Mouse (Mus musculus) left cerebral cortex, postnatal 14 days (tissue): Measurements from ENCODE around the gene Tgm1. TPM values are rescaled to one million over a fixed set of nuclear protein-coding genes. Genes with fewer than 3 reads are reported as not detected.
A peak's percentile ranks its signal among the peaks of the same experiment; 100 is the strongest.

Source experiments
- DNase-seq, 2 experiments: peaks; one replicate each; pipeline ENCODE4 v3.0.0; 2021 to 2022; ENCODE audit warnings: low spot score in 2 of 2, mixed read lengths in 1 of 2
- intact Hi-C: fragments of 180-260 bp; cut with DNase I; formaldehyde crosslinking; loops from one replicate; pipeline ENCODE4 v1.15.1; 2025
- total RNA-seq, 2 experiments: library from RNA; stranded (reverse); gene quantifications; 2 replicates each; pipeline ENCODE4 v1.2.3; 2021

The Tgm1 gene
- total RNA-seq, 2 experiments from 2014 or later: 0.25 TPM; not detected in 1

GRCm38 (mm10) chr14:55727889-55728685 is 14.4 kb upstream of the Tgm1 start:
- no peak for DNase-seq
- intact Hi-C loops: no loop called here

DNA sequence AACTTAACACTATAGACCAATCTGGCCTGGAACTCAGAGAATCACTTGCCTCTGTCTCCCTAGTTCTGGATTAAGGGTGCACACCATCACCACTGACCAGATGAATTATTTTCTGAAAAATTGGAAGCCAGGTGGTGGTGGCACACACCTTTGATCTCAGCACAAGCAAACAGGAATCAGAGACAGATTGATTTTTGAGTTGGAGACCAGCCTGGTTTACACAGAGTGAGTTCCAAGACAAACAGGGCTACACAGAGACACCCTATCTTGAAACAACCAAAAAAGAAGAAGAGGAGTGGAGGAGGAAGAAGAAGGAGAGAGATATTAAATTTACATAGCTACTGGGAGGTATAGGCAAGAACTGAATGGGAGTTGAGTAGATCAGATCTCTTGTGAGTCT is 12.5 kb upstream of the Tgm1 start:
- intact Hi-C loops: no loop called here
- DNase-seq: no peak

GRCm38 (mm10) chr14:55724411-55724871 is 10.7 kb upstream of the Tgm1 start:
- no peak for DNase-seq
- intact Hi-C loops: no loop called here

DNA sequence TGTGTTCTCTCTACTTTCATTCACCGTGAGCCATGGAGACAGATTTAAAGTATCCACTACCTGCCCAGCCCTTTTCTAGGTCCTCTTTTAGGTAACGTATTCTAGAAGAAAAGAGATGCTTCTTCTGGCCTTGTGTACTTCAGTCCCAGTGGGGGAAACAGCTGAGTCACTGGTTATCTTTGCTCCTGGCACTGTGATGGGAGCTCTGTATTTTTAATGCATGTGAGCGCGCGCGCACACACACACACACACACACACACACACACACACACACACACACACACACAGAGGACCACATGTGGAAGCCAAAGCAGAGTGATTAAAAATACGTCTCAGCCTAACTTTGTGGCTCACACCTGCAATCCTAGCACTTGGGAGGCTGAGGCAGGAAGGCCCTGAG is 9.7 kb upstream of the Tgm1 start:
- DNase-seq: no peak
- intact Hi-C loops: no loop called here

- no peak for DNase-seq
- intact Hi-C loops: no loop called here
These were observed 8.8 kb upstream of the Tgm1 start for GRCm38 (mm10) chr14:55722438-55722945.

DNA sequence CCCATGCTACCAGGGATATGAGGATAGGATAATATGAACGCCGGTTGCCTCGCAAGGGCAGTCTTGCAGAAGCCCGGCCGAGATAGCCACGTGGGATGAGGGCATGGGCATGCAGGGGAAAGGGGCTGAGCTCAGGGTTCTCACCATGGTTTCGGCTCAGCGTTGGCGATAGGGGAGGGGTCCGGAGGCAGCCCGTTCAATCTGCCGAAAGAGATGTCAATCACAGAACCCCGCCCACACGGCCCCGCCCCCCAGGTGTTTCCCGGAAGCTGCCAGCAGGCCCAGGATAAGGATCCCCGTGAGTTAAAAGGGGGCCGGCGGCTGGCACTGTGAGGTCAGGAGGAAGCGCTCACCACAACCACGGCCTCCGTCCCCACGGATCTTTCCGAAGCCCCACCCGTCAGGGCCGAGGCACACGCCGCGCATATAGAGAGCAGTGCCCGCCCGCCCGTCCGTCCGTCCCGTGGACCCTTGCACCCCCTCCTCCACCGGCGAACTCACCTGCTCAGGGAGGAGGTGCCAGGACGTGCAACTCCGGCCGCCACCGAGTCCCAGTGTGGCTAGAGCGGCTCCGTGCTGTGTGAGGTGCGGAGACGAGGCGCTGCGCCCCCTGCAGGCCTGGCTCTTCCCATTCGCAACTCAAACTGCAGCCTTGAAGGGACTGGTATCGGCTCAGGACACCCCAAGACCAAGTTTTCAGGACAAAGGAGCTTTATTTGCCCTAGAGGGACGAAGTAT is 8.1 kb upstream of the Tgm1 start, which contains the start of gene Rabggta:
Rabggta (minus strand) TSS at position 564 of the 738 bp plus-strand sequence.
- DNase-seq: peak; percentile 94
- intact Hi-C loops: no loop called here

GRCm38 (mm10) chr14:55721076-55721475 is 7.3 kb upstream of the Tgm1 start:
- DNase-seq: no peak
- intact Hi-C loops: no loop called here

DNA sequence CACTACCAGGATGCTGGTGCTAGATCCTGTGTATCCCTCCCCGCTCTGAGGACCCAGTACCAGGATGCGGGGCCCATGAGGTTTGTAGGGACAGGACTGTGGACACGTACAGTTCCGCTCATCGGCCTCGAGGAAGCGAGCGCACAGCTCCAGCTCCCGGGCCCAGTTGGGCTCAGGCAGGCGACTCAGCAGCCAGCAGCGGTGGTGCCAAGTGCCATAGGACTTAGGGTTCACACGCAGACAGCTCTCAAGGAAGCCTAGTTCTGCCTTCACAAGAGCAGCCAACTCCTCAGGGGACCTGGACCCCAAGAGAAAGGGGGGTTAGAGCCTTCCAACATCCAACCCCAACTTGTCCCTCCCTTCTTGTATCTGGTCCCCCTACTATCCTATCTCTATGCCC is 6.9 kb upstream of the Tgm1 start:
- DNase-seq: no peak
- intact Hi-C loops: no loop called here

GRCm38 (mm10) chr14:55719737-55720136 is 6.0 kb upstream of the Tgm1 start:
- intact Hi-C loops: no loop called here
- no peak for DNase-seq

DNA sequence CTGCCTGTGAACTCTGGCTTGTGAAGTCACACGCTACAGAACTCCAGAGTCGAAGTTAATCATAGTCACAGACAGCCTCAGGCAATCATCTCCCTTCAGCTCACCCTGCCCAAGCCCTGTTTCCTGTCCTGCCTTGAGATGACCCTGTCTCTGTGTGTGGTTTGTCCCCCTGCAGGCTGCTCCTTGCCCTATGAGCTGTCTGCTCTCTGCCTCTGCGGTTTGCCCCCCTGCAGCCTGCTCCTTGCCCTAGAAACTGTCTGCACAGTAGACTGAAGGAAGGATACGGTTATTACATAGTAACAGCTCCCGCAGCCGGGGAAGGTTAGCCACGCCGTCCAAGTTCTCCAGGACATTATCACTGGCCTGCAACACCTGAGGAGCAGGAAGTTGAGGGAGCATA is 3.2 kb upstream of the Tgm1 start:
- no peak for DNase-seq
- intact Hi-C loops: no loop called here

- DNase-seq: no peak
- intact Hi-C loops: no loop called here
These were observed 2.5 kb upstream of the Tgm1 start for GRCm38 (mm10) chr14:55716271-55716670.

DNA sequence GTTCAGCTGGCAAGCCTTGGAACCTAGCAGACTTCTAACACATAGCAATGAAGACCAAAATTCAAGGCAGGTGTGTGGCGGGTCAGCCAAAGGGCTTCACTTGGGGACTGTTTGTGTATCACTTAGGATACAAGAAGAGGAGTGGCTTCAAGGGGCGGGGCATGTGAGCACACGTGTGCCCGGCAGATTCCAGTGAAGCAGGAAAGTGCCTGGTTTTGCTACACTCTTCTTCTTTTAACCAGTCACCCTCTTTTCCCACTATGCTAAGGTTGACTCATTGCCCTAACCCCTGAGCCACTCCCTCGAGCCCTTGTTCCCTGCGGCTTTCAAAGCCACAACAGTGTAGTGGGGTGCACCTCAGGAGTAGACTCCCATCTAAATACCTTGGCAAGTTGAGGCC is 1.2 kb upstream of the Tgm1 start:
- DNase-seq: no peak
- intact Hi-C loops: no loop called here

- intact Hi-C loops: no loop called here
- DNase-seq: no peak
These were observed 558 bp downstream of the Tgm1 start for GRCm38 (mm10) chr14:55713007-55713728.

GRCm38 (mm10) chr14:55711786-55712185 is 1.9 kb downstream of the Tgm1 start:
- DNase-seq: no peak
- intact Hi-C loops: no loop called here

DNA sequence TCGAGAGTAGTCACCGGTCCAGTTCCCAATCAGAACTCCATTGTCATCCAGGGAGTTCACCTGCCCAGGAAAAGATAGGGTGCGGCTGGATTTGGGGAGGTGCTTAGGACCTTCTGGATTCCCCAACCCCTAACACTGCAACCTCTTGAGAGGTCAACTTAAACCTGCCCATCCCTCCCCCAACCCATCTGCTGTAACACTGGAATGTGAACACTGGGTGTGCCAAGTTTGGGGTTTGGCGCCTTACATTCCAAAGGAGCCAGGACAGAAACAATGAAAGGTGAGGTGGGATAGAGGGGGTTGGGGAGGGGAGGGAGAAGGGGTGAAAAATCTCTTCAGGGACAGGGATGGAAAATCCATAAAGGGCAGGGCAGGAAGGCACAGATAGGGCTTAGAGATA is 4.2 kb downstream of the Tgm1 start:
- intact Hi-C loops: no loop called here

DNA sequence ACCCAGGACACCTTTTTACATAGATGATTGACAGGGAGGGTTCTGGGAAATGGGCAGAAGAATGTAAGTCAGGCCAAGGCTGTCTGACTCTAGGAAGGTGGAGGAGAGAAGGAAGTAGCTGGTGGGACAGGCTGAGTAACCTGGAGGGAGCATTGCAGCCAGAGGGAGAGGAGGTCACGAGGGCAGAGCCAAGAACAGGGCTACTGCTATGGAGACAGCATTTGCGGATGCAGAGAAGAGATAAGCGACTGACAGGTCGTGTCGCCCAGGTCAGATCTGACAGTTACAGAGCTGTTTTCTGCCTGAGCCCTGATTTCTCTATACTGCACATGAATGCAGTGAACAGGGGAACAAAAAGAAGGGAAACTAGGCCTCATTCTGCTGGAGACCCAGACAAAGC is 6.3 kb downstream of the Tgm1 start:
- DNase-seq: no peak
- intact Hi-C loops: no loop called here

More for the DNA sequence above, 4.2 kb downstream of the Tgm1 start:
- no peak for DNase-seq

DNA sequence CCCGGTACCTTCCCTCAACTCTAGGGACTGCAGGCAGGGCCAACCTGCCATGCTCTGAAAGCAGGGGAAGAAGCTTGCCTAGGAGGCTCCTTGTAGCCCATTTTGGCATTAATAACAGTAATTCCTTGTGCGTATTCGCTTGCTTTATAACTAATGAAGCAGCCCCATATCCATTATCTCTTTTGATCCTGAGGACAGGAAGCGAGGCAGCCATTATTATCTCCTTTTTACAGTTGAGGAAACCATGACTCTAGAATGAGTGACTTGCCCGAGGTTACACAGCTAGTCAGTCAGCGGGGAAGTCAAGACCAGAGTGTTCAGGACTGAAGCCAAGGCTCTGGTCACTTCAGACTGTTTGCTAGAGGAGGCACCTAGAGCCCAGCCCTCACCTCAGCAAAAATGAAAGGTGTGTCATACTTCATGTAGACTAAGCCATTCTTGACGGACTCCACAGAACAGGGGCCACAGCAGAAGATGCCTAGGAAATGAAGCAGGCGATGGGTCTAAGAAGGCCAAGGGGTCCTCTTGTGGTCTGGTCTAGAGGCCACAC is 7.6 kb downstream of the Tgm1 start:
- no peak for DNase-seq
- intact Hi-C loops: no loop called here

DNA sequence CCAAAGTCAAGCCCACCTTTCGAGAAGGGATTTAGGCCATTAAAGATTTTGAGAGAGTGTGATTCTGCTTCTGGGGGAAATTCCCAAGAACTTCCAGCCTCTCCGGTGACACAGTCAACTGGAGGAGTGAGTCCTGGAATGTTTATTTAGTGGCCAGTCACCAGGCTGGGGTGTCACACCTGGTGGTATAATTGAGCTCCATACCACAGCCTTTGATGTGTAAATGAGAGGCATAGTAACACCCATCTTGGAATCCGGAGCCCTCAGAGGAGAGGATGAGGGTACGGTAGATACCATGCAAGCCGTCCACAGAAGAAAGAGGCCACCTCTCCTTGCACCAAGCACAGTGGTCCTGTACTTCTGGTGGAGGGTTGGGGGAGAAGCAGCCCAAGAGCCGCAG is 11.0 kb downstream of the Tgm1 start:
- DNase-seq: no peak
- intact Hi-C loops: no loop called here

GRCm38 (mm10) chr14:55701131-55701530 is 12.6 kb downstream of the Tgm1 start:
- intact Hi-C loops: no loop called here
- DNase-seq: no peak

DNA sequence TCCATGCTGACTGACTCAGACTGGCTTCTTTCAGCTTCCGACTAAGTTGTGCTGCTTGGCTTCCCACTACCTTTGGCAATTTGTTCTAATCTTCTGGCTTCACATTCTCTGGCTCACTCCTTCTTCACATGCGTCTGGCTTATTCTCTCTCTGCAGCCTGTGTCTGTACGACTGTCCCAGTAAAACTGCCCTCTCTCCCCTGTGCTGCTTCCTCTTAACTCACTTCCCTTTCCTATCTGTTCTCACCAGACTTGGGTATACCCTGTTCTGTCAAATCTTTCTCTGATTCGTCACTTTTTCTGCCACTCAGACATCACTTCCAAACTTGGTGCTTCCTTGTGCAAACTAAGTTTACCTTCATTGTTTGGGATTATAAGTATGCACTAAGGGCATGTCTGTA is 16.5 kb downstream of the Tgm1 start:
- no peak for DNase-seq
- intact Hi-C loops: no loop called here
